Mouse (Mus musculus): ENCODE results near the gene Slc30a1. TPM values are rescaled to one million over a fixed set of nuclear protein-coding genes. Genes with fewer than 3 reads are reported as not detected.
A peak's percentile ranks its signal among the peaks of the same experiment; 100 is the strongest.

The Slc30a1 gene
- total RNA-seq, 2 experiments from 2014 or later, result 20.3 to 21.2 TPM

- DNase-seq, result no peak
Measured at GRCm38 (mm10) chr1:191945341-191945740, 38.8 kb downstream of the Slc30a1 start.

GRCm38 (mm10) chr1:191945756-191946155 lies 39.2 kb downstream of the Slc30a1 start:
- DNase-seq, result no peak

DNA sequence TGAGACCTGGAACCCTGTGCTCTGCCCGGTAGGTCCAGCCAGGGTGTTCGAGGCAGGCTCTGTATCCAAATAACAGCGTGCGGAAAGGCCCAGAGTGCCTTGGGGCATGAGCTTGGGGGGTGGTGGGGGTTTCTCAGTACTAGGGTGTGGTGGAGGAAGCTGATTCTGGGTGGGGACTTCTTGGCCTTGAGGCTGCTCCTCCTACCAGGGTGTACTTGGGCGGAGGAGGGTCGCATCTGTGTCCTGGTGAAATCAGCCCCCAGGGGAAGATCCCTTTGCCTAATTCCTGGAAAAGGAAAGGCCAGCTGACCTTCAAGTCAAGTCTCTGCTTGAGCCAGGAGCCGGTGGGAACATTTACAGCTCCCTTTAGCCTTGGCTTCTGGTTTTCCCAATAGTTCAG lies 39.7 kb downstream of the Slc30a1 start:
- no peak for DNase-seq

- no peak for DNase-seq
Measured at GRCm38 (mm10) chr1:191946835-191947234, 40.3 kb downstream of the Slc30a1 start.

DNA sequence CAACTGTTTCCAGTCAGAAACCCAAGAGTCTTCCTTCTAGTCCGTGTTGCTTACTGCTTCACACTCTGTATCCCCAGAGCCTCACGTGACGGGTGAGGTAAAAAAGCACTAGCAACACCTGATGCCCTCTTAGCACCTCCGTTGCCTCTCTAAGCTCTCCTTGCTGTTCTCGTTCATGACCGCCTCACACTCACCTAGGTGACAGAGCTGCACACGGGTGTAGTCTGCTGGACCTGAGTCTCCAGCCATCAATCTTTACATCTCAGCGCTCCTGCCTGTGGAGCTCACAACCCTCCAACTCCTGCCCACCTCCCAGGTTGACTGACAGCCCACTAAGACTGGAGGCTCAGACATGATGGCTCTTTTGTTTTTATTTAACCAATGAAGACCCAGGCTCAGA lies 41.2 kb downstream of the Slc30a1 start:
- no peak for DNase-seq

- no peak for DNase-seq
Measured at GRCm38 (mm10) chr1:191948600-191948999, 42.0 kb downstream of the Slc30a1 start.

DNA sequence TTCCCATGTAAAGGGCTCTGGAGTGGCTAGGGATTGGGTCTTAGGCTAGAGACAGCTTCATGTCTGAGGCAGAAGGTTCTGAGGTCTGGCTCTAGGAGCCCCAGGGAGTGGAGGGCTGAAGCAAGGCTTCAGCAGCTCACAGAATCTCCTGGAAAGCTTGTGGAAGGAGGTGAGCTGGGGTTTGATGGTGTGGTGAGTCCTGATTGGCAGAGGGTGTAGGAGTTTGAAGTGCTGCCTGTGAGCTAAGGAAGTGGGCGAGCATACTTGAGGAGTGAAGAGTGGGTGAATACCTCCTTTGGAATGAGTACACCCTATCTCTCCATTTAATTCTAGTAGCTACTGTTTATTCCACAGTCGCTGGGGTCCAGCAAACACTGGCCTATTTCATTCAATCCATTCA lies 44.0 kb downstream of the Slc30a1 start:
- no peak for DNase-seq

GRCm38 (mm10) chr1:191952733-191953335 lies 46.3 kb downstream of the Slc30a1 start:
- no peak for DNase-seq

- peak; percentile 21 to 33 for DNase-seq
Measured at GRCm38 (mm10) chr1:191955101-191955500, 48.5 kb downstream of the Slc30a1 start.

DNA sequence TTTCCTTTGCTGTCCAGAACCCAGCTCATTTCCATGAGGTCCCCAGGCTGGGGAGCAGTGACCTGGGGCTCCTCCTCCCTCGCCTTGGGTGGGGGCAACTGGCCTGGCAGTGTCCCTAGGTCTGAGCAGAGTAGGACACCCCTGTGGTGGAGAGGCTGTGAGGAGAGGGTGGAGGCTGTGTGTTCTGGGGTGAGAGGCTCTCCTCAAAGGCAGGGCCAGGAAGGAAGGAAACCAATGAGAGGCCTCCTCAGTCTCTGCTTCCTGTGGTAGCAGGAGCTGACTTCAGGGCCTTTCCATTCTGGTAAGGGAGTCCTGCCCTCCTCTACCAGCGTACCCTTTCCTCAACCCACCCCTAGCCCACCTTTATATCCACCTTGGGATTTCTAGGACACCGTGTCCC lies 49.7 kb downstream of the Slc30a1 start:
- DNase-seq, result peak in 1 of 2 experiments; percentile 30

- peak in 1 of 2 experiments; percentile 34 for DNase-seq
Measured at GRCm38 (mm10) chr1:191956871-191957270, 50.3 kb downstream of the Slc30a1 start.

DNA sequence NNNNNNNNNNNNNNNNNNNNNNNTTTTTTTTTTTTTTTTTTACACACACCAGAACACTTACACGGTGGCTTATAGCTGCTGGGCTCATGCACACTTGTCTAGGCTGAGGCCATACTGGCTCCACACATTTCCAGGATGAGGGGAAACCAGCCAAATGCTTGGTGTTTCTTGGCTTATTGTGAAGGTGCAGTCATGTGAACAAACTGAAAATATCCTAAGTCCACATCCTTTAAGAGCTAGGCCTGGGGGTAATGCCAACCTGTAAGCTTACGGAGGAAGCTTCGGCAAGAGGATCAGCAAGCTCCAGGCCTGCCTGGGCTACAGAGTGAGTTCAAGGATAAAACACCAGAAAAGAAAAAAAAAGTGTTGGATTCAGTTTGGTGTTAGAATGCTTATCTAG lies 50.8 kb downstream of the Slc30a1 start:
- no peak for DNase-seq

DNA sequence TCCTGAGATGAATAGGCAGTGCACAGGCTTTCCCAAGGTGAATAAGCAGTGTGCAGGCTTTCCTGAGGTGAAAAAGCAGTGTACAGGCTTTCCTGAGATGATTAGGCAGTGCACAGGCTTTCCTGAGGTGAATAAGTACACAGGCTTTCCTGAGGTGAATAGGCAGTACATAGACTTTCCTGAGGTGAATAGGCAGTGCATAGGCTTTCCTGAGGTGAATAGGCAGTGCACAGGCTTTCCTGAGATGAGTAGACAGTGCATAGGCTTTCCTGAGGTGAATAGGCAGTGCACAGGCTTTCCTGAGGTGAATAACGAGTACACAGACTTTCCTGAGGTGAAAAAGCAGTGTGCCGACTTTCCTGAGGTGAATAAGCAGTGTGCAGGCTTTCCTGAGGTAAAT lies 54.4 kb downstream of the Slc30a1 start:
- DNase-seq, result no peak

Other genes starting within 250 kb of the Slc30a1 start
- gene Lpgat1, start 188.9 kb upstream of the Slc30a1 start, total RNA-seq (2021), result 10 to 100 TPM; 53.2 to 91.7 TPM
- 1 to 10 TPM; 1.9 to 4.1 TPM for gene Nek2, start 85.3 kb upstream of the Slc30a1 start, total RNA-seq (2021)
- gene Rd3, start 70.6 kb downstream of the Slc30a1 start, total RNA-seq (2021), result under 1 TPM in 1 of 2 experiments, not detected in 1; 0.36 TPM
- gene Traf5, start 185.8 kb downstream of the Slc30a1 start, total RNA-seq (2021), result 1 to 10 TPM; 6.5 to 7.0 TPM
- gene Rcor3, start 231.3 kb downstream of the Slc30a1 start, total RNA-seq (2021), result 10 to 100 TPM; 24.0 to 27.9 TPM